Mouse (Mus musculus): Measurements from ENCODE around the gene Setx.

Gene Setx

DNA sequence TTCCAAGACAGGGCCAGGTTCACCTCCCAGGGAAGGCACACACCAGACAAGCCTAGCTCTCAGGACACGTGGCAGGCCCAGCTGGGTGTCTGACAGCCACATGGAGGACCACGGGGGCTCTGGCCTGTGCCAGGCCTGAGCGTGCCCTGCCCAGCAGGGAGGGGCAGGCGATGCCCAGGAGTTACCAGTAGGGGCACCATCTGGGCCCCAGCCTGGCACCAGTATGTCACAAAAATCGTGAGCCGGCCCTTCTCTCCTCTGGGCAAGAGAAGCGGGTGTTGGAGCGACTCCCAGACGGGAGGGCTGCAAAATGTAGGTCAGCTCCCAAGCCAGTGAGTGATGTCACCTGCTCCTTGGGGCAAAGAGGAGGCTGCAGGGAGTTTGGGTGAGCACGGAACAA, 93.9 kb downstream of the Setx start:
- DNase-seq (ENCODE audit: low spot score in 2 of 2) = peak; percentile 57 to 73

DNA sequence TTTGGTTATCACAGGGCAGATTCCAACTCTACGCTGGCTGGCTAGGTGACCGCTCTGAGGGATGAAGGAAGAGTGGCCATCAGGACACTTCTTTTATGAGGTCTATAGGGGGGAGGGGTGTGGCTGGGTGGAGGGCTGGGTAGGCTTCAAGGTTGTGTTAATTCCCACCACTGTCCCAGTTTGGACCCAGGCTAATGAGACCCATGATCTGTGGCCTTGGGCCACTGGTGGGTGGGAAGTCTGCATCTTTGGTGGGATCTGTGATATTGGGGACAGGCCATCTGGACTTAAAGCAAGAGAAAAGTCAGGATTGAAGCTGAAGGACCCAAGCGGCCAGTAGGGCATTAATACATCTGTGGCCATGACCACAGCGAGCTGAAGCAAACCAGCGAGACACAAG, 94.8 kb downstream of the Setx start:
- DNase-seq (ENCODE audit: low spot score in 2 of 2) = no peak

DNA sequence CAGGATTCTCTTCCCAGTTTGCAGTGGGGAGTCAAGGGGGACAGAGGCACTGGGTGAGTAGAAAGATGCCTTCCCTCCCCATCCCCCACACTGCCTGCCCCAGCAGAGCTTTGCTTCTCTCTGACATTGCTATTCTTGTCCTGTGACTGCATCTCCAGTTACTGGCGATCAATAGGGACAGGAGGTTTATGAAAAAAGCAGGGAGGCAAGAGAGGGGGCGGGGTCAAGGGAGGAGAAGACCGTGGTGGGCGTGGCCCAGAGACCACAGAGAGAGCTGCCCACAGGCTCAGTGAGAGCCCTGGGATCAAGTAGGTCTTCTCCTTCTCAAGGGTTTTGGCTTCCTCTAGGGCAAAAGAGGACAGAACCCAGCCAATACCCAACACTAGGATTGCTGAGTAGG, 98.3 kb downstream of the Setx start:
- no peak for DNase-seq (ENCODE audit: low spot score in 2 of 2)

DNA sequence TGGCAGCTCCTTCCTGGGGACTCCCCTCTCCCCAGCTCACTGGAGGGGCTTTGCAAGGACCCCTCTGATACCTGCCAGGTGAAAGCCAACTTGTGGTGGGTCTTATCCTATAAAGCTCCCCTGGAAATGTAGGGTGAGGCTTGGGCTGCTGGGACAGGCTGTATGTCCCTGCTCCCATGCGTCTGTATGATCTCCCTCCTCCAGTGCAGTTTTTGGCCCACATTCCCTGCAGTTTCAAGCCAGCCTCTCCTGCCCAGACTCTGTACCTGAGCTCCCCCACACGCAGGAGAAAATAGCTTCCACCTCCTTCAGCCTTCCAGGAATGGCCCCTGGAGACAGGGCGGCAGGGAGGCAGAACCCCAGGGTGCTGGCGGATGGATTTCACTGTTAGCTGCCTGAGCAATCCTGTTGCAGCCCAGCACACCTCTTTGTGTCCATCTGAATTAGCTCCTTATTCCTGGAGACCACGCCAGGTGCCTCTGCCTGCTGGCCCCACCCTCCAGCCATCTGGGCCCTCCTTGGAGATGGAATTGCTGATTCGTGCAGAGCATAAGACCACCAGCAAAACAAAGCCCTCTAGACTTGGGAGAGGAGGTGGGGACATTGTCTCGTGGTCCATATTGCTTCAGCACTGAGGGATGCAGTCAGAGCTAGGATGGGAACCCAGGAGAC, 99.7 kb downstream of the Setx start:
- no peak for DNase-seq (ENCODE audit: low spot score in 2 of 2)

DNA sequence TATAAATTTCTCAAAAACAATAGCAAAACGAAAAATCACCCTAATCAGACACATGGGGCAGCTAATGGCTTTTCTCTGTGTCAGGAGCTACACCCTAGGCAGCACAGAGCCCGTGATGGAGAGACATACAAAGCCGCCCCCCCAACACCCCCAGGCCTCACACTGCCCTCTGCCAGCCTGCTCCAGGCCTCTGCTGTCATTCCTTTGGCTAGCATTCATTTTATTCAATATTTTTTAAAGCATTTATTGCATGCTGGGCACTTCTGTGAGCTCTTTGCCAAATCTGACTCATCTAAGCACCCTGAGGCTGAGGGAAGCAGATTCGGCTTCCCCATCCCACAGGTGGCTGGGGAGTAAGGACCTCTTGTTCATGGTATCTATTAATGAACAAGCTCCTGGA, 102.7 kb downstream of the Setx start:
- no peak for DNase-seq (ENCODE audit: low spot score in 2 of 2)

DNA sequence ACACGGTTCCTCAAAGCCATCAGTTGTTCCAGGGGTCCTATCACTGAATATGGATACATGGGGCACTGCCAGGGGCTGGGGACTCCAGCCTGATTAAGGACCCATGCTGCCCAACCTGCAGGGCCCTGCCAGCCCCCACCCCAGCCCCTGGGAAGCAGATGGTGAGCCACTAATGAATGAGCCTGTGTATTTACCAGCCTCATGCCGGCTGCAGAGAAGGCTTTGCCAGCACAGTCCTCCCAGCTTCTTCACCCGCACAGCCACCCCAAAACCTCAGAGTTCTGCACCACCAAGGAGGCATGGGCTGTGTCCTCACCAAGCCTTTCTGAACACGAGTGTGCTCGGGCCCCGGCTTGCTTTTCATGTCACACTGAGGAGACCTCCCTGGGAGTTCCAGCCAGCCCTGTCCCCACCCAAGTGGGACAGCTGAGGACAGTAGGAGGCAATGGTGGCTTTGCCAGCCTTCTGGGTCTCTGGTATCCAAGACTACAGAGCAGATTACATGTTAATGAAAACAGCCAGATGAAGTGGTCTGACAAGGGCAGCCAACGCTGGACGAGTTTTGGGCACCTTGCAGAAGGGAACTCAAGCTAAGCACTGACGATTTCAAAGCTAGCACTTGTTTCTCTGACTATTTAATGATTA, 106.3 kb downstream of the Setx start:
- DNase-seq (ENCODE audit: low spot score in 2 of 2) = no peak
